Mouse (Mus musculus) lung, embryonic 16.5 days (tissue): ENCODE measurements around the gene Ltv1. TPM values are rescaled to one million over a fixed set of nuclear protein-coding genes. Genes with fewer than 3 reads are reported as not detected.
A peak's percentile ranks its signal among the peaks of the same experiment; 100 is the strongest.

Source experiments
- ATAC-seq: fragments of 200-750 bp; cut with Nextera tagmentation; 2 replicates; pipeline ENCODE4 v1.8.0; 2017; ENCODE audit warnings: low read depth, mild to moderate bottlenecking, moderate library complexity
- H3K27ac ChIP-seq: fragments of 300-500 bp; sonication (generic); 2 replicates; pipeline ENCODE4 v1.5.1; 2014; ENCODE audit warnings: mild to moderate bottlenecking, control low read depth, low read length
- H3K27me3 ChIP-seq: fragments of 300-500 bp; sonication (generic); 2 replicates; pipeline ENCODE4 v1.6.1; 2014; ENCODE audit warnings: low read depth, low read length, mixed read lengths; ENCODE audit not compliant: control insufficient read depth, insufficient read depth
- H3K36me3 ChIP-seq: fragments of 300-500 bp; sonication (generic); 2 replicates; pipeline ENCODE4 v1.6.1; 2014; ENCODE audit warnings: low read length; ENCODE audit not compliant: control insufficient read depth, insufficient read depth
- H3K4me1 ChIP-seq: fragments of 300-500 bp; sonication (generic); replicated peaks from 2 replicates; pipeline ENCODE4 v1.6.1; 2014; ENCODE audit warnings: low read length, mixed read lengths; ENCODE audit not compliant: control insufficient read depth, insufficient read depth
- H3K4me2 ChIP-seq: fragments of 300-500 bp; sonication (generic); 2 replicates; pipeline ENCODE4 v1.6.1; 2014; ENCODE audit warnings: low read depth, low read length, control low read depth
- H3K4me3 ChIP-seq: fragments of 300-500 bp; sonication (generic); 2 replicates; pipeline ENCODE4 v1.5.1; 2014; ENCODE audit warnings: mild to moderate bottlenecking, low read length, control low read depth
- H3K9ac ChIP-seq: fragments of 300-500 bp; sonication (generic); 2 replicates; pipeline ENCODE4 v1.6.1; 2014; ENCODE audit warnings: low read length, control low read depth
- H3K9me3 ChIP-seq: fragments of 300-500 bp; sonication (generic); 2 replicates; pipeline ENCODE4 v1.6.1; 2016; ENCODE audit warnings: low read length; ENCODE audit not compliant: control insufficient read depth
- WGBS: fragments of 180-500 bp; shearing (Covaris S2); extraction: QIAGEN DNeasy Blood & Tissue Kit; methylation state at CpG from one replicate; pipeline ENCODE4 v1.1.7; 2014; 5-methylcytosine and 5-hydroxymethylcytosine counted together
- polyA plus RNA-seq: library from polyadenylated mRNA; unstranded; fragments of >200 nt; fragmentation: Nextera tagmentation; extraction: Ambion mirVana; gene quantifications from 2 replicates; pipeline ENCODE4 v1.2.1, GENCODE M21; 2015

The Ltv1 gene
- polyA plus RNA-seq, 1 experiment from 2014 or later = 63.4 TPM

DNA sequence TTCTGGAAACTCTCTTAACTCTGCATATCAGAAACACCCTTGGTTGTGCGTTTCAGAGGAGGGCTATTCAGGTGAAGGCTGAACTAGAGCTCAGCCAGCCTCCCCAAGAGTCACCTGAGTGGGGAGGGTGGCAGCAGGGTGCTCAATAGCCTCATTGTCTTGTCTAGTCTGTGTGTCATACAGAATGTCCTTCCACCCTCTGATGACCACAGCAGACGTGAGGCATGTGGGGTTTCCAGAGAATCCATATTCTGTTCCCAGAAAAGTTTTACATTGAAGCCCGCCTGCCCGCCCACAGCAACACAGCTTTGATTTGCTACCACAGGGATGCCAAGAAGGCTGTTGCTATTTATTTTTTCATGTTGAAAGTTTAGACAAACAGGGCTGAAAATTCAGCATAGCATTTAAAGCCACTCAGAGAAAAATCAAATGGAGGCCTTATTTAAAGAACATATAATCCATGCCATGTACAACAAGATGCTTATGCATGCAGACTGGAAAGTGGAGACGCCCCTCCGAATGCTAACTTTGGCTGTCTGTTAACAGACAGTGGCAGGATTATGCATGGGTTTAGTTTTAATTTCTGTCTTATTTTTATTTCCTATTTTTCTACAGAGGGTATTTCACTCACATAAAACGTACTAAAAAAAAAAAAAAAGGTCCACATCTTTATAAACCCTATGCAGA is 32.6 kb upstream of the Ltv1 start:
- no peak for ATAC-seq

DNA sequence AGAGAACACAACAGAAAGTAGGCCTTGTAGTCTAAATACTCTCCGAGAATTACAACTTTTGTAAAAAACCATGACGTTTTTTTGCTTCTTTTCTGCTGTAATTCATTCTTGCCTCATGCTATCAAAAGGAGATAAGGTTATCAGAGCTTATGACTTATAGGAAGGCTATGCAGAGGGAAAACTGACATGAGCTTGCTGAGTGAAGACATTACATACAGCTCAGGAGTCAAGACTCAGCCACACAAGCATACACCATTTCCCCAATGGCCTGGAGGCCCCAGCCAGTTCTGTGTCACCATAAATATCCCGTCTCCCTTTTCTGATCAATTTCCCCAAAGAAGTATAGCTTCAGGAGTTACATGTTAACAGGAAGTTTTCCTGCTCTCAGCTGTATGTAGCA is 29.2 kb upstream of the Ltv1 start:
- no peak overlapping the region for H3K4me3 ChIP-seq
- ATAC-seq = no peak
- no peak overlapping the region for H3K9ac ChIP-seq
- H3K27me3 ChIP-seq = no peaks in the 10 kb centered on the region
- H3K27ac ChIP-seq = no peak overlapping the region
- H3K9me3 ChIP-seq = no peaks in the 10 kb centered on the region
- H3K36me3 ChIP-seq = peaks cover 16% of the 10 kb centered on the region; the same call in 1 of the 2 replicates
- no peak overlapping the region for H3K4me2 ChIP-seq
- H3K4me1 ChIP-seq = 0 out of 2 replicates have a peak, but pooled peaks cover 4% of the 10 kb centered on the region
- WGBS = 70% methylated on average over 3 of the region's 3 CpGs

More for the DNA sequence above, 32.6 kb upstream of the Ltv1 start:
- Histone ChIP-seq H3K36me3 (peaks cover 12% of the 10 kb centered on the region; the same call in 1 of the 2 replicates), H3K4me2 (no peak overlapping the region), H3K9me3 (no peaks in the 10 kb centered on the region), H3K4me3 (no peak overlapping the region), H3K27ac (no peak overlapping the region), H3K4me1 (0 out of 2 replicates have a peak, but pooled peaks cover 4% of the 10 kb centered on the region), H3K9ac (no peak overlapping the region), H3K27me3 (no peaks in the 10 kb centered on the region)
- WGBS = 79% methylated on average over 7 of the region's 7 CpGs

DNA sequence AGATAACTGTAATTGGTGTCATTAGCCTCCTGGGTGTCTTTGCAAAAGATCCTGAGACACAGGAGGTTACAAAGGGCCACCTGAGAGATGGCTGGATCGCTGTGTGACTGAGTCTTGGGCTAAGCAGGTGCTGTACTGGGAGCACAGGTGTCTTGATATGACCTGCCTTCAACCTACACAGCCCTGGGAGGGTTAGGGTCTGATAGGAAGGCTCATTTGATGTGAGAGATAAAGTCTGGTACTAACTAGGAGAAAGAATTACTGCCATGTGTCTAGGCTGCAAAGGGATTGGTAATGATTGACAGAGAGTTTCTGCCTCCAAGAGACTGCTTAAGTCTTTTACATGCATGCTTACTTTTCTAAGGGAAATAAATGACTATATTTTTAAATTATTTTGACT is 27.1 kb upstream of the Ltv1 start:
- Histone ChIP-seq H3K4me3 (no peak overlapping the region), H3K4me2 (no peak overlapping the region), H3K36me3 (peaks cover 13% of the 10 kb centered on the region; the same call in 1 of the 2 replicates), H3K9ac (no peak overlapping the region), H3K27ac (no peak overlapping the region), H3K9me3 (no peaks in the 10 kb centered on the region), H3K27me3 (no peaks in the 10 kb centered on the region), H3K4me1 (no peaks in the 10 kb centered on the region)
- 73% methylated on average over 1 of the region's 1 CpGs for WGBS
- ATAC-seq = no peak

DNA sequence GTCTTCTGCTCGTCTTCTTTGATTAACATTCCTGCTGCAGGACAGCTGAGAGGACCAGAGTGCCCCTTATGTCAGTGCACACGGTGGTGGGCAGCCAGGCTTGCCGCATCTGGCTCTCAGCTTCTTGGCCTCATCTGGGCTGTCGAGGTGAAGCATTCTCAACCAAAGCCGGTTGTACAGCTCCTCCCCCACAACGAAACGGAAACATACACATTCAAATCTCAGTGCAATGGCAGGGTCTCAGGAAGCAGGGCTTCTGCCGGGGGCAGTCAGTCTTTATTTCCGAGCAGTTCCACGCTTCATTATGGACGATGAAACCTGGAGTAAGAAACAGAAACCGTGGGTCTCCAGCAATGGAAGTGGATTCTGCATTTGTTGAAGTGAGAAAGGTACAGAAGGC is 21.0 kb upstream of the Ltv1 start:
- Histone ChIP-seq H3K36me3 (no peaks in the 10 kb centered on the region), H3K27me3 (no peaks in the 10 kb centered on the region), H3K4me1 (peaks cover 22% of the 10 kb centered on the region), H3K9me3 (no peaks in the 10 kb centered on the region), H3K27ac (no peak overlapping the region), H3K9ac (no peak overlapping the region), H3K4me2 (no peak overlapping the region), H3K4me3 (no peak overlapping the region)
- ATAC-seq = no peak
- WGBS = 54% methylated on average over 12 of the region's 12 CpGs

DNA sequence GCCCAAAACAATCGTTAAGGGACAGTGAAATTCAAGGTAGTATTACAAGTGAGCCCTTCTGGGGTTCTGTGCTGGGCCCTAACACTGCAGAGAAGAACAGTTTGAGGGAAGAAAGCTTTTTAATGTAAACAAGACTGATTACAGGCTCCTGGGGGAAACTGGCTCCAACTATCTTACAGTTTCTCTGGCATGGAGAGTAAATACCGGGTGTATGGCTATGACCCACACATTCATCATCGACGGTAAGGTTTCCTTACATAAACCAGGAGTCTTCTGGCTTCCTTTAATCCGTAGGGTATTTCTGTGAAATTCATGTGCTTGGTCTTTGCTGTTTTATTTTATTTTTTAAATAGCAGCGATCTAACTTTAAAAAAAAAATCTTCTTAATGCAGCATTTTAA is 19.9 kb upstream of the Ltv1 start:
- ATAC-seq = no peak
- no peak overlapping the region for H3K4me3 ChIP-seq
- H3K36me3 ChIP-seq = no peaks in the 10 kb centered on the region
- H3K9me3 ChIP-seq = no peaks in the 10 kb centered on the region
- H3K4me1 ChIP-seq = peaks cover 22% of the 10 kb centered on the region
- no peak overlapping the region for H3K9ac ChIP-seq
- H3K4me2 ChIP-seq = no peak overlapping the region
- H3K27ac ChIP-seq = no peak overlapping the region
- no peaks in the 10 kb centered on the region for H3K27me3 ChIP-seq
- 48% methylated on average over 6 of the region's 6 CpGs for WGBS

- Histone ChIP-seq H3K4me2 (no peak overlapping the region), H3K9me3 (no peaks in the 10 kb centered on the region), H3K27ac (no peak overlapping the region), H3K36me3 (no peaks in the 10 kb centered on the region), H3K4me1 (peaks cover 22% of the 10 kb centered on the region), H3K9ac (no peak overlapping the region), H3K4me3 (no peak overlapping the region), H3K27me3 (no peaks in the 10 kb centered on the region)
- 58% methylated on average over 9 of the region's 9 CpGs for WGBS
- ATAC-seq = no peak
Measured at GRCm38 (mm10) chr10:13212326-13212725, 19.4 kb upstream of the Ltv1 start.

DNA sequence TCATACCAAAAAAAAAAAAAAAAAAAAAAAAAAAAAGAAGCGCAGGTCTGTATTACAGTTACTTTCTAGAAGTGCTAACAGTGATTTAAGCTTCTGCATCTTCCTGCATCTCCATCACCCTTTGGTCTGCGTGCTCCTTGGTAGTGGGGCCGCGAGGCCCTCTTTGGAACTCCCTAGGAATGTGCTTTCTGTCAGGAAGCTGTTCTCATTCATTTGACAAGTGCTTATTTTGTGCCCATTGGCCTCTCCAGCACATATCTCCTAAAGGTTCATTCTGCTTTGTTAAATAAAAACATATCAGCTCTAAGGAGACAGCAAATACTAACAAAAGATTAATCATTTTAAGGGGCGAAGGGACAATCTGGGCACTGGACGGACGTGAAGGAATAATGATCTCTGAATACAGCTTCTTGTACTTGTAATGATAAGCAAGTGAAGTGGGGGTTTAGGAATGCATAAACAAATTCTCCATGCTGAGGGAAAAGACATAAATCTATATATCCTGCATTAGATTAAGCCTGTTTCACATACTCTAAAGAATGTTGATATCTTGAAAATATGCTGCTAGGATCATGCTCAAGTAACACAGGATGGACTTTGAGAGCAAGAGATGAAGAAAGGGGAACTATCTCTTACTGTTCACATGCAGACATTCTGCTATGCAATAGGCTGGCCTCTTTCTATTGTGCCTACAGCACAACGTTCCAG is 17.1 kb upstream of the Ltv1 start:
- ATAC-seq = peak; percentile 92
- H3K9me3 ChIP-seq = no peaks in the 10 kb centered on the region
- H3K4me1 ChIP-seq = peaks cover 22% of the 10 kb centered on the region
- WGBS = 14% methylated on average over 8 of the region's 8 CpGs
- no peak overlapping the region for H3K9ac ChIP-seq
- H3K4me3 ChIP-seq = no peak overlapping the region
- H3K27ac ChIP-seq = peak overlapping the region; percentile 67
- no peak overlapping the region for H3K4me2 ChIP-seq
- no peaks in the 10 kb centered on the region for H3K36me3 ChIP-seq
- H3K27me3 ChIP-seq = no peaks in the 10 kb centered on the region

GRCm38 (mm10) chr10:13209506-13209905 is 16.5 kb upstream of the Ltv1 start:
- 47% methylated on average over 3 of the region's 3 CpGs for WGBS
- peak overlapping the region; percentile 58 for H3K27ac ChIP-seq
- no peaks in the 10 kb centered on the region for H3K9me3 ChIP-seq
- no peak overlapping the region for H3K9ac ChIP-seq
- H3K4me2 ChIP-seq = no peak overlapping the region
- H3K27me3 ChIP-seq = no peaks in the 10 kb centered on the region
- no peak overlapping the region for H3K4me3 ChIP-seq
- H3K4me1 ChIP-seq = peaks cover 22% of the 10 kb centered on the region
- ATAC-seq = no peak
- H3K36me3 ChIP-seq = no peaks in the 10 kb centered on the region

DNA sequence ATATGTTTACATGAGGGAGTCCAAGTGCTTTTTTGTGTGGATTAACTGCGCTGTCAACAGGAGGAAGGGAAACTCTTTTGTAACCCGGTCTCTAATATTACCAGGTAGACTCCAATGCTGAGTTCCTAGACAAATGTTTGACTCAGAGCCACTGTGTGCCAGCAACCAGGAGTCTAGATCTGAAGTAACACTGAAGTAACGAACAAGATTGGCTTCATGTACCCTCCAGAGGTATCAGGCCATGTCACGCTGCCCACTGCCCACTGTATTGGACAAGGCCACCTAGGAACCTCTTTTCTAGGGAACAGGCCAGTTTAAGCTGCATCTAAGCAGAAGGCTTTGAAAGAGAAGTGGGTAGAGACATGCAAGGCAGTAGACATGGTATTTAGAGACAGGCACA is 16.1 kb upstream of the Ltv1 start:
- Histone ChIP-seq H3K27ac (peak overlapping the region; percentile 56; the same call in 1 of the 2 replicates), H3K4me3 (no peak overlapping the region), H3K4me1 (peaks cover 18% of the 10 kb centered on the region), H3K27me3 (no peaks in the 10 kb centered on the region), H3K9me3 (no peaks in the 10 kb centered on the region), H3K9ac (no peak overlapping the region), H3K36me3 (no peaks in the 10 kb centered on the region), H3K4me2 (no peak overlapping the region)
- ATAC-seq = no peak
- 76% methylated on average over 4 of the region's 4 CpGs for WGBS
